Mouse (Mus musculus) kidney, embryonic 15.5 days (tissue): ENCODE data around the gene Ncoa3. TPM values are rescaled to one million over a fixed set of nuclear protein-coding genes. Genes with fewer than 3 reads are reported as not detected.
A peak's percentile ranks its signal among the peaks of the same experiment; 100 is the strongest.

Experiments used
- ATAC-seq: fragments of 200-750 bp; cut with Nextera tagmentation; replicated peaks from 2 replicates; pipeline ENCODE4 v1.8.0; 2017; ENCODE audit warnings: moderate TSS enrichment; ENCODE audit not compliant: low FRiP score
- H3K27ac ChIP-seq: fragments of 300-500 bp; sonication (generic); 2 replicates; pipeline ENCODE4 v1.5.1; 2015; ENCODE audit warnings: mild to moderate bottlenecking, inconsistent platforms
- H3K27me3 ChIP-seq: fragments of 300-500 bp; sonication (generic); 2 replicates; pipeline ENCODE4 v1.6.1; 2015; ENCODE audit warnings: inconsistent platforms
- H3K36me3 ChIP-seq: fragments of 300-500 bp; sonication (generic); 2 replicates; pipeline ENCODE4 v1.6.1; 2015; ENCODE audit warnings: inconsistent platforms
- H3K4me1 ChIP-seq: fragments of 300-500 bp; sonication (generic); 2 replicates; pipeline ENCODE4 v1.6.1; 2015; ENCODE audit warnings: inconsistent platforms
- H3K4me2 ChIP-seq: fragments of 300-500 bp; sonication (generic); 2 replicates; pipeline ENCODE4 v1.6.1; 2015; ENCODE audit warnings: moderate library complexity, mild to moderate bottlenecking, inconsistent platforms
- H3K4me3 ChIP-seq: fragments of 300-500 bp; sonication (generic); replicated peaks from 2 replicates; pipeline ENCODE4 v1.5.1; 2015; ENCODE audit warnings: mild to moderate bottlenecking, inconsistent platforms
- H3K9ac ChIP-seq: fragments of 300-500 bp; sonication (generic); 2 replicates; pipeline ENCODE4 v1.6.1; 2015; ENCODE audit warnings: mild to moderate bottlenecking, inconsistent platforms
- H3K9me3 ChIP-seq: fragments of 300-500 bp; sonication (generic); replicated peaks from 2 replicates; pipeline ENCODE4 v1.6.1; 2016; ENCODE audit warnings: inconsistent platforms
- WGBS: fragments of 180-500 bp; shearing (Covaris S2); methylation state at CpG from one replicate; pipeline ENCODE4 v1.1.7; 2015; ENCODE audit warnings: mixed read lengths; 5-methylcytosine and 5-hydroxymethylcytosine counted together
- polyA plus RNA-seq: library from polyadenylated mRNA; unstranded; fragments of >200 nt; fragmentation: Nextera tagmentation; extraction: Ambion mirVana; gene quantifications from 2 replicates; pipeline ENCODE4 v1.2.1, GENCODE M21; 2015

The Ncoa3 gene
- polyA plus RNA-seq, 1 experiment from 2014 or later, result 19.2 TPM

- WGBS, result 77% methylated on average over 21 of the region's 21 CpGs
- H3K4me2 ChIP-seq, result no peak overlapping the region
- no peak overlapping the region for H3K9ac ChIP-seq
- H3K27me3 ChIP-seq, result no peaks in the 10 kb centered on the region
- ATAC-seq, result no peak
- no peak overlapping the region for H3K4me3 ChIP-seq
- H3K9me3 ChIP-seq, result no peaks in the 10 kb centered on the region
- peaks cover 36% of the 10 kb centered on the region for H3K4me1 ChIP-seq
- 0 out of 2 replicates have a peak overlapping the region, but pooled peaks have one; percentile 13 for H3K27ac ChIP-seq
- H3K36me3 ChIP-seq, result no peaks in the 10 kb centered on the region
These were observed 108.2 kb downstream of the Ncoa3 start for GRCm38 (mm10) chr2:166100309-166101262.

GRCm38 (mm10) chr2:166102893-166103292, 110.5 kb downstream of the Ncoa3 start:
- Histone ChIP-seq H3K9me3 (no peaks in the 10 kb centered on the region), H3K9ac (no peak overlapping the region), H3K36me3 (peaks cover 4% of the 10 kb centered on the region; the same call in 1 of the 2 replicates), H3K4me1 (peaks cover 41% of the 10 kb centered on the region), H3K27ac (peak overlapping the region; percentile 39), H3K4me3 (no peak overlapping the region), H3K27me3 (no peaks in the 10 kb centered on the region), H3K4me2 (no peak overlapping the region)
- no peak for ATAC-seq
- 51% methylated on average over 7 of the region's 7 CpGs for WGBS

DNA sequence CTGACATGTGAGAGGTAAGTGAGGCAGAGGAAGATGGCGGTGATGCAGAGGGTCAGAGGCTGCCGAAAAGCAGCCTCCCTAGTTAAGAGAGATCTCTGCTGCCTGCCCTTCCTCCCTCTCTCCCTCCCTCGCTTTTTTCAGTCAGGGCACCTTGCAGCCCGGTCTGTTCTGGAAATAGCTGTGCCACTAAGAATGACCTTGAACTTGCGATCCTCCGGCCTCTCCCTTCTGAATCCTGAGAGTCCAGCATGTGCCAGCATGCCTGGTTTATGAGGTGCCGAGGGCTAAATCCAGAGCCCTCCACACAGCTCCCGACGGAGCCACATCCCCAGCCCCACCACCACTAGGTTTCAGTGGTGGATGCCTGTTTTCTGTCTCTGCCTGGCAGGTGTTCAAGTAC, 113.5 kb downstream of the Ncoa3 start:
- 0 out of 2 replicates have a peak overlapping the region, but pooled peaks have one; percentile 18 for H3K27ac ChIP-seq
- peaks cover 4% of the 10 kb centered on the region; the same call in 1 of the 2 replicates for H3K36me3 ChIP-seq
- 62% methylated on average over 9 of the region's 9 CpGs for WGBS
- H3K4me3 ChIP-seq, result no peak overlapping the region
- no peaks in the 10 kb centered on the region for H3K27me3 ChIP-seq
- no peak for ATAC-seq
- H3K4me2 ChIP-seq, result no peak overlapping the region
- no peaks in the 10 kb centered on the region for H3K9me3 ChIP-seq
- no peak overlapping the region for H3K9ac ChIP-seq
- H3K4me1 ChIP-seq, result peaks cover 38% of the 10 kb centered on the region

DNA sequence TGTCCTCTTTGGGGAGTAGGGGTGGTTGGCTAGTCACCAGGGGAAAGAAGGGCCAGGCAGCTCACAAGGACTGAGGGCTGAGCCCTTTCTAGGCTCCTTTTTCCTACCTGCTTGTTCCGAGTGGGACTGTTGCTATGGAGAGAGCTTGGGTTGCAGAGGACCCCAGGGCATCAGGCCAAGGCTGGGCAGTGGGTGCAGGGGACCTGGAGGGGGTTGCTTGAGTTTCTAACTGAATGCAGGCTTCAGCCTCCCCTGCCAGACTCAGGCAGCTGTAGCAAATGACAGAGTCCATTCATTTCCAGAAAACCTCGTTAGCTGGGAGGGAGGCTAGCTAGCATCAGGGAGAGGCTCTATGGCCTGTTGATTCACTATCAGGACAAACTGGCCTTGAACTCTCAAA, 114.2 kb downstream of the Ncoa3 start:
- H3K36me3 ChIP-seq, result peaks cover 4% of the 10 kb centered on the region; the same call in 1 of the 2 replicates
- no peak overlapping the region for H3K4me3 ChIP-seq
- WGBS, result 70% methylated on average over 2 of the region's 2 CpGs
- ATAC-seq, result no peak
- H3K27ac ChIP-seq, result no peak overlapping the region
- no peaks in the 10 kb centered on the region for H3K27me3 ChIP-seq
- H3K4me1 ChIP-seq, result peaks cover 44% of the 10 kb centered on the region
- H3K4me2 ChIP-seq, result no peak overlapping the region
- no peak overlapping the region for H3K9ac ChIP-seq
- no peaks in the 10 kb centered on the region for H3K9me3 ChIP-seq

GRCm38 (mm10) chr2:166107911-166108310, 115.5 kb downstream of the Ncoa3 start:
- no peak overlapping the region for H3K27ac ChIP-seq
- H3K9me3 ChIP-seq, result no peaks in the 10 kb centered on the region
- peaks cover 4% of the 10 kb centered on the region; the same call in 1 of the 2 replicates for H3K36me3 ChIP-seq
- H3K4me3 ChIP-seq, result no peak overlapping the region
- 79% methylated on average over 5 of the region's 5 CpGs for WGBS
- H3K4me1 ChIP-seq, result peaks cover 47% of the 10 kb centered on the region
- no peak overlapping the region for H3K4me2 ChIP-seq
- ATAC-seq, result no peak
- H3K27me3 ChIP-seq, result no peaks in the 10 kb centered on the region
- H3K9ac ChIP-seq, result no peak overlapping the region

DNA sequence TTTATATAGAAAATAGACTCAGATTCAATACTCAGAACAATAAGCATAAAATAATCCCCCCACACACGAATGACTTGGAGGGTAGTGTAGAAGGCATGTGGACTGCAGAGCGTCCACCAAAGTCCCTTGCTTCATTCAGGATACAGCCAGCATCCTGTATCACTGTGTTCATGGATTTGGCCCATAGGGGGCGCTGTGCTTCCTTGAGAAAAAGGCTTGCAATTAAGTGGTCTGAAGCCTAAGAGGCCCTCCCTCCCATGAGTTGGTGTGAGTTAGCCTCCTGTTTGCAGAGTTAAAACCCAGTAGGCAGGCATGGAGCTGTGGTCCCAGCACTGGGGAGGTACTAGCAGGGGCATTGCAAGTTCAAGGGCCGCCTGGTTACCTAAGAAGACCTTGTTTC, 115.9 kb downstream of the Ncoa3 start:
- Histone ChIP-seq H3K4me1 (peaks cover 46% of the 10 kb centered on the region), H3K4me2 (no peak overlapping the region), H3K9me3 (no peaks in the 10 kb centered on the region), H3K9ac (no peak overlapping the region), H3K36me3 (peaks cover 4% of the 10 kb centered on the region; the same call in 1 of the 2 replicates), H3K4me3 (no peak overlapping the region), H3K27ac (peak overlapping the region; percentile 45; the same call in 1 of the 2 replicates), H3K27me3 (no peaks in the 10 kb centered on the region)
- 30% methylated on average over 4 of the region's 4 CpGs for WGBS
- no peak for ATAC-seq

GRCm38 (mm10) chr2:166110764-166111163, 118.3 kb downstream of the Ncoa3 start:
- no peak; the same call in 1 of the 2 replicates for ATAC-seq
- Histone ChIP-seq H3K27ac (0 out of 2 replicates have a peak overlapping the region, but pooled peaks have one; percentile 43), H3K9me3 (no peaks in the 10 kb centered on the region), H3K36me3 (peaks cover 7% of the 10 kb centered on the region; the same call in 1 of the 2 replicates), H3K27me3 (no peaks in the 10 kb centered on the region), H3K4me2 (no peak overlapping the region), H3K4me1 (peaks cover 38% of the 10 kb centered on the region), H3K4me3 (no peak overlapping the region), H3K9ac (no peak overlapping the region)
- 54% methylated on average over 8 of the region's 8 CpGs for WGBS

DNA sequence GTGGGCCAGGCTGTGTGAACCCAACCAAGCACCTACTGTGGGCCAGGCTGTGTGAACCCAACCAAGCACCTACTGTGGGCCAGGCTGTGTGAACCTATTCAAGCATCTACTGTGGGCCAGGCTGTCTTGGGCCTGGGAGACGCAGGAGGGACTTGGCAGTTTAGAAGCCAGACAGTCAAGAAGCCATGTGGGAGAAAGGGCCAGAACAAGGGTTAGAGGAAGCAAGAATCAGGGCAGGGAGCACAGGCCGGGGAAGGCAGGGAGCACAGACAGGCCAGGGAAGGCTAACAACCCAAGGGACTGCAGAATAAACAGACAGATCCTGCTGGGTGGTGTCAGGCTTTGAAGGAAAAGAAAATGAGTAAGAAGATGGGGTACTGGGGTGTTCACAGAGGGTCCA, 118.8 kb downstream of the Ncoa3 start:
- Histone ChIP-seq H3K9ac (no peak overlapping the region), H3K4me1 (peaks cover 40% of the 10 kb centered on the region), H3K27ac (0 out of 2 replicates have a peak overlapping the region, but pooled peaks have one; percentile 43), H3K36me3 (peaks cover 11% of the 10 kb centered on the region; the same call in 1 of the 2 replicates), H3K9me3 (no peaks in the 10 kb centered on the region), H3K4me3 (no peak overlapping the region), H3K27me3 (no peaks in the 10 kb centered on the region), H3K4me2 (no peak overlapping the region)
- 57% methylated on average over 2 of the region's 2 CpGs for WGBS
- no peak for ATAC-seq

- WGBS, result 47% methylated on average over 10 of the region's 10 CpGs
- H3K36me3 ChIP-seq, result peaks cover 15% of the 10 kb centered on the region; the same call in 1 of the 2 replicates
- ATAC-seq, result no peak
- no peaks in the 10 kb centered on the region for H3K27me3 ChIP-seq
- no peak overlapping the region for H3K4me3 ChIP-seq
- no peak overlapping the region for H3K4me2 ChIP-seq
- H3K9ac ChIP-seq, result no peak overlapping the region
- no peak overlapping the region for H3K27ac ChIP-seq
- peaks cover 46% of the 10 kb centered on the region for H3K4me1 ChIP-seq
- H3K9me3 ChIP-seq, result no peaks in the 10 kb centered on the region
These were observed 119.4 kb downstream of the Ncoa3 start for GRCm38 (mm10) chr2:166111831-166112250.

GRCm38 (mm10) chr2:166112986-166113385, 120.5 kb downstream of the Ncoa3 start:
- Histone ChIP-seq H3K4me2 (no peak overlapping the region), H3K36me3 (peaks cover 12% of the 10 kb centered on the region; the same call in 1 of the 2 replicates), H3K9me3 (no peaks in the 10 kb centered on the region), H3K4me1 (peaks cover 46% of the 10 kb centered on the region), H3K27me3 (no peaks in the 10 kb centered on the region), H3K4me3 (no peak overlapping the region), H3K9ac (no peak overlapping the region), H3K27ac (no peak overlapping the region)
- ATAC-seq, result no peak
- WGBS, result 91% methylated on average over 11 of the region's 11 CpGs

GRCm38 (mm10) chr2:166115571-166116277, 123.3 kb downstream of the Ncoa3 start:
- Histone ChIP-seq H3K4me2 (no peak overlapping the region), H3K9me3 (no peaks in the 10 kb centered on the region), H3K9ac (no peak overlapping the region), H3K27me3 (no peaks in the 10 kb centered on the region), H3K36me3 (peaks cover 16% of the 10 kb centered on the region), H3K4me1 (peaks cover 40% of the 10 kb centered on the region), H3K4me3 (no peak overlapping the region), H3K27ac (peak overlapping the region; percentile 78)
- peak; percentile 85 for ATAC-seq
- WGBS, result 57% methylated on average over 15 of the region's 15 CpGs

- Histone ChIP-seq H3K9me3 (no peaks in the 10 kb centered on the region), H3K4me3 (no peak overlapping the region), H3K36me3 (peaks cover 16% of the 10 kb centered on the region), H3K9ac (no peak overlapping the region), H3K4me1 (peaks cover 35% of the 10 kb centered on the region), H3K4me2 (no peak overlapping the region), H3K27ac (peak overlapping the region; percentile 78), H3K27me3 (no peaks in the 10 kb centered on the region)
- WGBS, result 54% methylated on average over 7 of the region's 7 CpGs
- ATAC-seq, result peak; percentile 41; the same call in 1 of the 2 replicates
These were observed 123.8 kb downstream of the Ncoa3 start for GRCm38 (mm10) chr2:166116278-166116608.
